Mouse (Mus musculus) MEL (cell line): ENCODE measurements around the gene Ccdc63. TPM values are rescaled to one million over a fixed set of nuclear protein-coding genes. Genes with fewer than 3 reads are reported as not detected.
A peak's percentile ranks its signal among the peaks of the same experiment; 100 is the strongest.

Source experiments
- DNase-seq: peaks from one replicate; pipeline ENCODE4 v3.0.0; 2011; ENCODE audit warnings: low read depth, low spot score
- H3K27ac ChIP-seq: 2 replicates; pipeline ENCODE4 v1.5.1; 2012; ENCODE audit warnings: low read depth, mild to moderate bottlenecking, control low read depth, low read length, moderate library complexity; ENCODE audit not compliant: control insufficient read depth
- H3K27me3 ChIP-seq, 2 experiments: fragments of 150-350 bp in 1 of 2; sonication (generic) in 1 of 2; 2 replicates each; pipeline ENCODE4 v1.6.1; 2012; ENCODE audit warnings: low read length in 2 of 2, mild to moderate bottlenecking in 2 of 2, improper control_type of control experiment in 1 of 2, moderate library complexity in 1 of 2; ENCODE audit not compliant: insufficient read depth in 2 of 2, control insufficient read depth in 1 of 2
- H3K36me3 ChIP-seq, 2 experiments: 2 replicates each; pipeline ENCODE4 v1.6.1; 2012 to 2014; ENCODE audit warnings: low read length in 2 of 2, improper control_type of control experiment in 1 of 2, inconsistent platforms in 1 of 2, mild to moderate bottlenecking in 1 of 2; ENCODE audit not compliant: insufficient read depth in 2 of 2, control insufficient read depth in 1 of 2
- H3K4me1 ChIP-seq, 2 experiments: fragments of 150-350 bp in 1 of 2; sonication (generic) in 1 of 2; 2 replicates each; pipeline ENCODE4 v1.6.1; 2012; ENCODE audit warnings: low read length in 2 of 2, improper control_type of control experiment in 1 of 2, mild to moderate bottlenecking in 1 of 2; ENCODE audit not compliant: insufficient read depth in 2 of 2, control insufficient read depth in 1 of 2
- H3K4me3 ChIP-seq, 2 experiments: fragments of 150-350 bp in 1 of 2; sonication (generic) in 1 of 2; 2 replicates each; pipeline ENCODE4 v1.5.1; 2012; ENCODE audit warnings: low read depth in 2 of 2, low read length in 2 of 2, mild to moderate bottlenecking in 2 of 2, moderate library complexity in 2 of 2, control low read depth in 1 of 2, improper control_type of control experiment in 1 of 2; ENCODE audit not compliant: control insufficient read depth in 1 of 2, insufficient read depth in 1 of 2
- H3K79me2 ChIP-seq: 2 replicates; pipeline ENCODE4 v1.6.1; 2012; ENCODE audit warnings: mild to moderate bottlenecking, low read length, moderate library complexity; ENCODE audit not compliant: control insufficient read depth, poor library complexity, insufficient read depth
- H3K9ac ChIP-seq: 2 replicates; pipeline ENCODE4 v1.6.1; 2012; ENCODE audit warnings: low read depth, mild to moderate bottlenecking, control low read depth, low read length, moderate library complexity; ENCODE audit not compliant: control insufficient read depth, poor library complexity, severe bottlenecking
- H3K9me3 ChIP-seq: fragments of 150-350 bp; sonication (generic); replicated peaks from 2 replicates; pipeline ENCODE4 v1.6.1; 2012; ENCODE audit warnings: mild to moderate bottlenecking, low read length, improper control_type of control experiment, moderate library complexity; ENCODE audit not compliant: insufficient read depth
- BHLHE40 ChIP-seq: IDR thresholded peaks from 2 replicates; pipeline ENCODE4 v1.6.1; 2012; ENCODE audit warnings: low read depth, mild to moderate bottlenecking, inconsistent platforms, low read length, improper control_type of control experiment, borderline replicate concordance
- EP300 ChIP-seq, 2 experiments: IDR thresholded peaks; 2 replicates each; pipeline ENCODE4 v1.6.1; 2011; ENCODE audit warnings: improper control_type of control experiment in 2 of 2, low read length in 2 of 2, low read depth in 1 of 2, mild to moderate bottlenecking in 1 of 2
- ETS1 ChIP-seq: IDR thresholded peaks from 2 replicates; pipeline ENCODE4 v1.6.1; 2012; ENCODE audit warnings: low read depth, mild to moderate bottlenecking, inconsistent platforms, low read length, improper control_type of control experiment, moderate library complexity
- GABPA ChIP-seq: IDR thresholded peaks from 2 replicates; pipeline ENCODE4 v1.6.1; 2012; ENCODE audit warnings: low read depth, mild to moderate bottlenecking, inconsistent platforms, low read length, improper control_type of control experiment, moderate library complexity
- GATA1 ChIP-seq: IDR thresholded peaks from 2 replicates; pipeline ENCODE4 v1.6.1; 2011; ENCODE audit warnings: low read depth, low read length, improper control_type of control experiment
- HCFC1 ChIP-seq: IDR thresholded peaks from 2 replicates; pipeline ENCODE4 v1.6.1; 2012; ENCODE audit warnings: low read depth, mild to moderate bottlenecking, inconsistent platforms, low read length, improper control_type of control experiment, moderate library complexity
- MAZ ChIP-seq: IDR thresholded peaks from 2 replicates; pipeline ENCODE4 v1.6.1; 2012; ENCODE audit warnings: low read depth, mild to moderate bottlenecking, inconsistent platforms, low read length, improper control_type of control experiment
- MXI1 ChIP-seq: IDR thresholded peaks from 2 replicates; pipeline ENCODE4 v1.6.1; 2011; ENCODE audit warnings: mild to moderate bottlenecking, low read depth, low read length, improper control_type of control experiment
- MYB ChIP-seq: IDR thresholded peaks from 2 replicates; pipeline ENCODE4 v1.6.1; 2011; ENCODE audit warnings: mild to moderate bottlenecking, low read depth, low read length, improper control_type of control experiment
- MYC ChIP-seq: IDR thresholded peaks from 2 replicates; pipeline ENCODE4 v1.6.1; 2011; ENCODE audit warnings: low read depth, mild to moderate bottlenecking, low read length, improper control_type of control experiment, moderate library complexity
- RCOR1 ChIP-seq: IDR thresholded peaks from 2 replicates; pipeline ENCODE4 v1.6.1; 2012; ENCODE audit warnings: low read depth, mild to moderate bottlenecking, inconsistent platforms, low read length, improper control_type of control experiment
- SIN3A ChIP-seq: IDR thresholded peaks from 2 replicates; pipeline ENCODE4 v1.6.1; 2012; ENCODE audit warnings: low read length, improper control_type of control experiment, inconsistent platforms
- TAL1 ChIP-seq: IDR thresholded peaks from 2 replicates; pipeline ENCODE4 v1.6.1; 2012; ENCODE audit warnings: mild to moderate bottlenecking, inconsistent platforms, low read length, moderate library complexity, mixed read lengths
- TBP ChIP-seq: IDR thresholded peaks from 2 replicates; pipeline ENCODE4 v1.8.0; 2011; ENCODE audit warnings: low read depth, low read length, improper control_type of control experiment
- TCF12 ChIP-seq: IDR thresholded peaks from 2 replicates; pipeline ENCODE4 v1.6.1; 2014; ENCODE audit warnings: low read depth, mild to moderate bottlenecking, inconsistent platforms, low read length, improper control_type of control experiment, moderate library complexity
- USF1 ChIP-seq: IDR thresholded peaks from 2 replicates; pipeline ENCODE4 v1.6.1; 2014; ENCODE audit warnings: low read depth, mild to moderate bottlenecking, inconsistent platforms, low read length, improper control_type of control experiment, moderate library complexity
- USF2 ChIP-seq, 2 experiments: IDR thresholded peaks; 2 replicates each; pipeline ENCODE4 v1.6.1; 2011 to 2012; ENCODE audit warnings: improper control_type of control experiment in 2 of 2, low read length in 2 of 2, borderline replicate concordance in 1 of 2, inconsistent platforms in 1 of 2, low read depth in 1 of 2, mild to moderate bottlenecking in 1 of 2; ENCODE audit not compliant: insufficient read depth in 1 of 2
- ZC3H11A ChIP-seq: IDR thresholded peaks from 2 replicates; pipeline ENCODE4 v1.6.1; 2012; ENCODE audit warnings: low read depth, mild to moderate bottlenecking, inconsistent platforms, low read length, improper control_type of control experiment
- ZMIZ1 ChIP-seq: IDR thresholded peaks from 2 replicates; pipeline ENCODE4 v1.6.1; 2012; ENCODE audit warnings: low read depth, mild to moderate bottlenecking, inconsistent platforms, low read length, improper control_type of control experiment, moderate library complexity
- polyA plus RNA-seq, 2 experiments: library from polyadenylated mRNA; stranded (reverse) in 1 of 2; unstranded in 1 of 2; fragments of >175 nt in 1 of 2; fragments of >200 nt in 1 of 2; gene quantifications; 2 replicates each; pipeline versions ENCODE4 v1.2.1 to v1.2.4; 2012; ENCODE audit warnings: low replicate concordance in 2 of 2, low read depth in 1 of 2; ENCODE audit not compliant: insufficient read length in 2 of 2, insufficient read depth in 1 of 2, missing spikeins in 1 of 2
- total RNA-seq: library from RNA; depleted of rRNA; stranded (reverse); fragments of 300-350 nt; gene quantifications from 2 replicates; pipeline ENCODE4 v1.2.3, GENCODE M21; 2012

Gene Ccdc63
- total and polyA plus RNA-seq, 3 experiments, result 1.6 to 4.7 TPM; not detected in 1

DNA sequence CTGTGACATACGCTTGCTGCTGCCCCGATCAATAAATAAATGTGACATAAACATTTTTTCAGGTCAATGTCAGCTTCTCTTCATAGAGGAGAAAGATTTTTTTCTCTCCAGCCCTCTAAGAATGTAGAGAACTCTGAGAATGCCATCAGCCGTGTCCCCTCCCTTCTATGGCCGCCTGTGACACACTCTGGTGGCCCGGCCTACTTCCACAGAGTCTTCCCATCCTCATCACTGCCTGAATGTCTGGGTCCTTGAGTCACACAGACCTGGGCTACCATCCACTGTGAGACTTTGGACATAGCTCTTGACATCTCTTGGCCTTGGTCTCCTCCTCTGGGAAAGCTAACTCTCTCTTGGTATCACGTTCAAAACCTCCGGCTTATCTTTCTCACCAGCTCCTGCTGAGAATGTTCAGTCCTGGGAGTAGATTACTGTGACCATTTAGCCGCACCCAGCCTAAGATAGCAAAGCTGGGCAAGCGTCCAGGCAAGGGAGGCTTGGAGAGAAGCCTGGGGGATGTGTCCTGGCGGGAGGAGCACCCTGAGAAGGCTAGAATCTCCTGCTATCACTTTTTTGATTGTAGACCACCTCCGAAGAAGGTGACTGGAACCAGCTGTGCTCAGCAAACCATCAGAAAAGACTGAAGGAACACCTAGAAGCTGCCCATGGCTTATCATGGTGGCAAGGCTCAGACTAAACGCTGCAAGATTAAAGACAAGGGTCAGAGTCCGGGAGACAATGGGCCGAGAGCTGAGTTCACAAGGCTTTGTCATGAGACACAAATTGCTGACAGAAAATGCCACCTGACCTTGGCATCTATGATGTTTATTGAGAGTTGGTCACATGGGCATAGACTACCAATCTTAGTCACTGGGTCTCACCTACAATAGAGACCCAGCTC lies 3.9 kb downstream of the Ccdc63 start:
- H3K4me3 ChIP-seq, result no peak overlapping the region
- H3K27me3 ChIP-seq, result no peaks in the 10 kb centered on the region

DNA sequence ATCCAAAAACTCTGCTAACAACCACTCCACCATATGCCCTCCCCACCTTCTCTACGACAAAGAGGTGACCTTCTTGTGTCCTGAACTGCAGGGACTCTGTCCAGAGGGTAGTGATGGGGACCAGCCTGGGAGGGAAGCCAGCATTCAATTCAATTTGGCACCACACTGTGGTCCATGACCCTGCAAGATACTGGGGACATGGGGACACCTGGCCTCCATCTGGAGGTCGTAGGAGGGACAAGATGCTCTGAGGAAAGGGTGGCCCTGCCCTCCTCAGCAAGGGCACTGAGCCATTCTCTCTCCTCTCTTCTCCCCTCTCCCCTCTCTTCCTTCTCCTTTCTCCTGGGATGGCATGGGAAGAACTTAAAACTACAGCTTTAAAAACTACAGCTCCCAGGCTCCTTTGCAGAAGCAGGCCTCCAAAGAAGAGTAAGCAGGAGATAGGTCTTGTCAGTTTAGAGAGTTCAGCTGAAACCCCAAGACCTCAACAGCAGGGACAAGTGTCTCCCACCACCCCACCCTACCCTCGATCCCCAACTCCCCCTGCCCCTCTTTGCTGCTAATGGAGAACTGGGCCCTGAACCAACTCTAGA lies 5.2 kb downstream of the Ccdc63 start:
- Histone ChIP-seq H3K9me3 (no peaks in the 10 kb centered on the region), H3K4me1 (peaks cover 19 to 50% of the 10 kb centered on the region in 2 experiments), H3K9ac (no peak overlapping the region), H3K36me3 (peaks cover 0 to 37% of the 10 kb centered on the region in 2 experiments; a peak in 2 of 4 replicates), H3K27me3 (no peaks in the 10 kb centered on the region)
- TF ChIP-seq RCOR1 (no peak), HCFC1 (peak; percentile 85)
- TF ChIP-seq, all 39 proteins: peak for 1
- Histone ChIP-seq H3K4me3 (no peak overlapping the region), H3K79me2 (no peaks in the 10 kb centered on the region; the same call in 1 of the 2 replicates), H3K27ac (peak overlapping the region; percentile 70)
- no peak for DNase-seq

More for the DNA sequence above, 3.9 kb downstream of the Ccdc63 start:
- TF ChIP-seq GABPA (no peak), USF2 (IDR thresholded peaks at IDR 0.05; ENCODE audit: borderline replicate concordance in 1 of 2, insufficient read depth in 1 of 2, low read depth in 1 of 2, low read length in 2 of 2) (no peak), GATA1 (peak; percentile 97), SIN3A (peak; percentile 60; the same call in 1 of the 2 replicates), EP300 (IDR thresholded peaks at IDR 0.05; ENCODE audit: low read depth in 1 of 2, low read length in 2 of 2) (peak; percentile 93 to 96), USF1 (peak; percentile 62), TBP (peak; percentile 52; the same call in 1 of the 2 replicates), RCOR1 (peak; percentile 98), ETS1 (peak; percentile 92), TCF12 (peak; percentile 96), MAZ (no peak; the same call in 1 of the 2 replicates), BHLHE40 (peak; percentile 92), MXI1 (peak; percentile 7; the same call in 1 of the 2 replicates), TAL1 (peak; percentile 85), ZMIZ1 (no peak), MYC (0 out of 2 replicates have a peak, but pooled peaks have one; percentile 50), MYB (no peak), ZC3H11A (no peak)
- peak; percentile 77 for DNase-seq
- H3K9me3 ChIP-seq, result no peaks in the 10 kb centered on the region
- H3K9ac ChIP-seq, result peak overlapping the region; percentile 15
- peaks cover 17 to 48% of the 10 kb centered on the region in 2 experiments for H3K4me1 ChIP-seq
- H3K36me3 ChIP-seq, result peaks cover 0 to 33% of the 10 kb centered on the region in 2 experiments; a peak in 2 of 4 replicates
- peak overlapping the region; percentile 66 for H3K27ac ChIP-seq
- no peaks in the 10 kb centered on the region; the same call in 1 of the 2 replicates for H3K79me2 ChIP-seq
